Mouse (Mus musculus): ENCODE data around the gene Slc19a1. TPM values are rescaled to one million over a fixed set of nuclear protein-coding genes. Genes with fewer than 3 reads are reported as not detected.

Gene Slc19a1
- polyA plus RNA-seq (2014; fragmentation: Illumina TruSeq; extraction: RNeasy Lipid Tissue Mini Kit (QIAGEN cat#74804); ENCODE audit: low read depth, low replicate concordance), result 0.60 TPM

GRCm38 (mm10) chr10:77031768-77032375, at the start of gene Slc19a1:
TSS of gene Slc19a1 (plus strand) at chr10:77032241.

Other genes with a start within 250 kb of the Slc19a1 start
- 3.4 TPM for gene Pcbp3, start 70.4 kb upstream of the Slc19a1 start, polyA plus RNA-seq (2014; fragmentation: Illumina TruSeq; extraction: RNeasy Lipid Tissue Mini Kit (QIAGEN cat#74804); ENCODE audit: low read depth, low replicate concordance)
- gene Col18a1, start 134.3 kb downstream of the Slc19a1 start, polyA plus RNA-seq (2014; fragmentation: Illumina TruSeq; extraction: RNeasy Lipid Tissue Mini Kit (QIAGEN cat#74804); ENCODE audit: low read depth, low replicate concordance), result 0.88 TPM
- gene Pofut2, start 227.0 kb downstream of the Slc19a1 start, polyA plus RNA-seq (2014; fragmentation: Illumina TruSeq; extraction: RNeasy Lipid Tissue Mini Kit (QIAGEN cat#74804); ENCODE audit: low read depth, low replicate concordance), result 1.7 TPM

Measured in sigmoid colon, adult 10 weeks (tissue).